Mouse (Mus musculus): ENCODE measurements at regions not wholly inside any gene's neighbourhood (a gene's known extent, or its start where the extent isn't known, plus 50 kb on each side); places are given as distances from the start of the nearest gene placed in this dataset.

- no peak for TF ChIP-seq CTCF (IDR thresholded peaks at IDR 0.05; ENCODE audit: low read depth)
- no peak for TF ChIP-seq EP300 (IDR thresholded peaks at IDR 0.05; ENCODE audit: low read depth)
Measured at GRCm38 (mm10) chr16:50118150-50118549, 314.0 kb downstream of the Bbx start.
